Mouse (Mus musculus) liver, adult 2 months (tissue): ENCODE results near the gene Grik3.

Experiments
- CTCF ChIP-seq: fragments of 200-500 bp; IDR thresholded peaks from 2 replicates; pipeline ENCODE4 v1.5.1; 2011; ENCODE audit warnings: low read depth, low read length, control low read depth
- POLR2A ChIP-seq: fragments of 200-500 bp; IDR thresholded peaks from 2 replicates; pipeline ENCODE4 v1.6.1; 2011; ENCODE audit warnings: low read length, control low read depth; ENCODE audit not compliant: insufficient read depth; ENCODE audit errors: extremely low read depth

DNA sequence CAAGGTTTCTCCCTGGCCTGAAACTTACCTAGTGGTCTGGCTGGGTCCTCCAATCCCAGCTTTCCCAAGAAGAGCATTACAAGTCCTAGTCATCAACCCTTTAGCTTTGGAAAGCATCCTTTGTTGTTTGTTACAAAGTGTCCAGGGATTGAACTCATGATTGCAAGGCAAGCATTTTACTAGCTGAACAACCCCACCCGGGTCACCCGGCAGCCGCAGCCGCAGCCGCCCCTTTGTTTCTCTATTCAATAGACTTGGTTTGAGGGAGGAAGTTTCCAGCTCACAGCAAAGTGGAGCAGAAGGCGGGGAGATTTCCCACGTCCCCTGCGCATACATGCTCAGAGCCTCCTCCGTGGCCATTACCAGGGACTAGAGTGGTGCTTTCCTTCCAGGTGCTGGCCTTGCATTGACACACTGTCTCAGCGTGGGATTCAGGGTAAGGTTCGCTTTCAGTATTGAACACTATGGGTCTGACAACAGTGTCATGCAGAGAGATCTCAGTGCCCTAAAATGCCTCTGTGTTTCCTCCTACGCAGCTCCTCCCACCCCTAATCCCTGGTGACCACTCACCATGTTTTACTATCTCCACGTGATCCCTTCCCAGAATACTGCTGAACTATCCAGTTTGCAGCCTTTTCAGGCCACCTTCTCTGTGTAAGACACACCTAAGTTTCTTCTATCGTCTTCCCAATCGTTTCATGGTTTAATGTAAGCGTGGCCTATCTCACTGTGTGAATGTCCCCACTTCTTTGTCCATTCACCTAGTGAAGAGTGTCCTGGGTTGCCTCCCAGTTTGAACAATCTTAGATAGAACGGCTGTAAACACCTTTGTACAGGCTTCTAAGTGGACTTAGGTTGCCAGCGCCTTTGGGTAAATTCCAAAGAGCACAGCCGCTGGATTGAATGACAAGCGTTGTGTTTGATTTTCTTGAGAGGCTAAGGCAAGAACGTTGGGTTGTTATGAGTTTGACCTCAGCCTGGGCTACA is 119.1 kb downstream of the Grik3 start:
- TF ChIP-seq POLR2A (no peak), CTCF (no peak)
